Mouse (Mus musculus) kidney, embryonic 16.5 days (tissue): Measurements from ENCODE around the gene Zfp184. TPM values are rescaled to one million over a fixed set of nuclear protein-coding genes. Genes with fewer than 3 reads are reported as not detected.

Experiments
- ATAC-seq: fragments of 200-750 bp; cut with Nextera tagmentation; 2 replicates; pipeline ENCODE4 v1.8.0; 2017; ENCODE audit warnings: moderate TSS enrichment; ENCODE audit not compliant: low FRiP score, low TSS enrichment
- H3K27ac ChIP-seq: fragments of 300-500 bp; sonication (generic); 2 replicates; pipeline ENCODE4 v1.5.1; 2014; ENCODE audit warnings: low read length
- H3K27me3 ChIP-seq: fragments of 300-500 bp; sonication (generic); 2 replicates; pipeline ENCODE4 v1.6.1; 2014; ENCODE audit warnings: low read length, control low read depth, mixed read lengths; ENCODE audit not compliant: insufficient read depth
- H3K36me3 ChIP-seq: fragments of 300-500 bp; sonication (generic); 2 replicates; pipeline ENCODE4 v1.6.1; 2014; ENCODE audit warnings: low read length, control low read depth, mixed read lengths; ENCODE audit not compliant: insufficient read depth
- H3K4me1 ChIP-seq: fragments of 300-500 bp; sonication (generic); 2 replicates; pipeline ENCODE4 v1.6.1; 2014; ENCODE audit warnings: low read length, control low read depth, mixed read lengths; ENCODE audit not compliant: insufficient read depth
- H3K4me2 ChIP-seq: fragments of 300-500 bp; sonication (generic); replicated peaks from 2 replicates; pipeline ENCODE4 v1.6.1; 2014; ENCODE audit warnings: low read depth, low read length
- H3K4me3 ChIP-seq: fragments of 300-500 bp; sonication (generic); 2 replicates; pipeline ENCODE4 v1.5.1; 2014; ENCODE audit warnings: mild to moderate bottlenecking, low read length
- H3K9ac ChIP-seq: fragments of 300-500 bp; sonication (generic); replicated peaks from 2 replicates; pipeline ENCODE4 v1.6.1; 2014; ENCODE audit warnings: low read length
- H3K9me3 ChIP-seq: fragments of 300-500 bp; sonication (generic); 2 replicates; pipeline ENCODE4 v1.6.1; 2016; ENCODE audit warnings: low read length, control low read depth
- WGBS: fragments of 180-500 bp; shearing (Covaris S2); extraction: QIAGEN DNeasy Blood & Tissue Kit; methylation state at CpG from one replicate; pipeline ENCODE4 v1.1.7; 2014; 5-methylcytosine and 5-hydroxymethylcytosine counted together
- polyA plus RNA-seq: library from polyadenylated mRNA; unstranded; fragments of >200 nt; fragmentation: Nextera tagmentation; extraction: Ambion mirVana; gene quantifications from 2 replicates; pipeline ENCODE4 v1.2.1, GENCODE M21; 2015

The Zfp184 gene
- polyA plus RNA-seq, 1 experiment from 2014 or later, result 11.6 TPM

- WGBS, result 1% methylated on average over 38 of the region's 38 CpGs
- peak; percentile 90 for ATAC-seq
- Histone ChIP-seq H3K9me3 (no peaks in the 10 kb centered on the region), H3K4me3 (peak overlapping the region; percentile 62), H3K4me2 (peak overlapping the region; percentile 89), H3K27me3 (peaks cover 13% of the 10 kb centered on the region; the same call in 1 of the 2 replicates), H3K36me3 (no peaks in the 10 kb centered on the region), H3K4me1 (peaks cover 13% of the 10 kb centered on the region; the same call in 1 of the 2 replicates), H3K27ac (no peak overlapping the region), H3K9ac (peak overlapping the region; percentile 63)
These were observed 26.1 kb upstream of the Zfp184 start for GRCm38 (mm10) chr13:21918570-21919419.

- 7% methylated on average over 11 of the region's 11 CpGs for WGBS
- H3K4me1 ChIP-seq, result peaks cover 6% of the 10 kb centered on the region; the same call in 1 of the 2 replicates
- H3K4me3 ChIP-seq, result no peak overlapping the region
These were observed 25.0 kb upstream of the Zfp184 start for GRCm38 (mm10) chr13:21919836-21920431.

GRCm38 (mm10) chr13:21920681-21921233 lies 24.1 kb upstream of the Zfp184 start:
- Histone ChIP-seq H3K4me3 (no peak overlapping the region), H3K9ac (no peak overlapping the region), H3K9me3 (no peaks in the 10 kb centered on the region), H3K4me1 (peaks cover 6% of the 10 kb centered on the region; the same call in 1 of the 2 replicates), H3K36me3 (no peaks in the 10 kb centered on the region), H3K27me3 (peaks cover 10% of the 10 kb centered on the region; the same call in 1 of the 2 replicates), H3K27ac (no peak overlapping the region), H3K4me2 (no peak overlapping the region)
- 35% methylated on average over 8 of the region's 8 CpGs for WGBS
- no peak for ATAC-seq

More at GRCm38 (mm10) chr13:21919836-21920431, 25.0 kb upstream of the Zfp184 start:
- peak overlapping the region; percentile 89 for H3K4me2 ChIP-seq
- no peak for ATAC-seq
- no peaks in the 10 kb centered on the region for H3K36me3 ChIP-seq
- no peak overlapping the region for H3K9ac ChIP-seq
- no peaks in the 10 kb centered on the region for H3K9me3 ChIP-seq
- no peak overlapping the region for H3K27ac ChIP-seq
- peaks cover 13% of the 10 kb centered on the region; the same call in 1 of the 2 replicates for H3K27me3 ChIP-seq

GRCm38 (mm10) chr13:21923417-21923816 lies 21.5 kb upstream of the Zfp184 start:
- Histone ChIP-seq H3K4me3 (no peak overlapping the region), H3K4me2 (no peak overlapping the region), H3K27me3 (no peaks in the 10 kb centered on the region), H3K27ac (no peak overlapping the region), H3K36me3 (no peaks in the 10 kb centered on the region), H3K9me3 (no peaks in the 10 kb centered on the region), H3K4me1 (peaks cover 2% of the 10 kb centered on the region; the same call in 1 of the 2 replicates), H3K9ac (no peak overlapping the region)
- ATAC-seq, result no peak

- Histone ChIP-seq H3K27me3 (no peaks in the 10 kb centered on the region), H3K36me3 (no peaks in the 10 kb centered on the region), H3K4me2 (peak overlapping the region; percentile 43), H3K4me1 (no peaks in the 10 kb centered on the region), H3K9me3 (no peaks in the 10 kb centered on the region), H3K4me3 (peak overlapping the region; percentile 31), H3K9ac (no peak overlapping the region), H3K27ac (no peak overlapping the region)
- WGBS, result 5% methylated on average over 21 of the region's 21 CpGs
- ATAC-seq, result no peak; the same call in 1 of the 2 replicates
These were observed 20.1 kb upstream of the Zfp184 start for GRCm38 (mm10) chr13:21924734-21925335.

GRCm38 (mm10) chr13:21930981-21931380 lies 13.9 kb upstream of the Zfp184 start:
- Histone ChIP-seq H3K4me1 (peaks cover 4% of the 10 kb centered on the region; the same call in 1 of the 2 replicates), H3K27me3 (no peaks in the 10 kb centered on the region), H3K36me3 (no peaks in the 10 kb centered on the region), H3K27ac (no peak overlapping the region), H3K4me3 (no peak overlapping the region), H3K9ac (no peak overlapping the region), H3K4me2 (no peak overlapping the region), H3K9me3 (no peaks in the 10 kb centered on the region)
- 33% methylated on average over 10 of the region's 10 CpGs for WGBS
- no peak for ATAC-seq

- Histone ChIP-seq H3K9me3 (no peaks in the 10 kb centered on the region), H3K4me1 (peaks cover 4% of the 10 kb centered on the region; the same call in 1 of the 2 replicates), H3K9ac (no peak overlapping the region), H3K4me3 (no peak overlapping the region), H3K27ac (no peak overlapping the region), H3K4me2 (no peak overlapping the region), H3K36me3 (no peaks in the 10 kb centered on the region), H3K27me3 (no peaks in the 10 kb centered on the region)
- 70% methylated on average over 6 of the region's 6 CpGs for WGBS
- no peak for ATAC-seq
These were observed 13.2 kb upstream of the Zfp184 start for GRCm38 (mm10) chr13:21931740-21932139.

- no peaks in the 10 kb centered on the region for H3K9me3 ChIP-seq
- H3K4me3 ChIP-seq, result peak overlapping the region; percentile 30
- H3K9ac ChIP-seq, result peak overlapping the region; percentile 31; the same call in 1 of the 2 replicates
- H3K4me1 ChIP-seq, result peaks cover 8% of the 10 kb centered on the region; the same call in 1 of the 2 replicates
- no peaks in the 10 kb centered on the region for H3K27me3 ChIP-seq
- no peak overlapping the region for H3K27ac ChIP-seq
- H3K4me2 ChIP-seq, result peak overlapping the region; percentile 45
- WGBS, result 16% methylated on average over 28 of the region's 28 CpGs
- ATAC-seq, result no peak
- no peaks in the 10 kb centered on the region for H3K36me3 ChIP-seq
These were observed 11.0 kb upstream of the Zfp184 start for GRCm38 (mm10) chr13:21933626-21934548.
